Mouse (Mus musculus): ENCODE results near the gene Dnajc3. TPM values are rescaled to one million over a fixed set of nuclear protein-coding genes. Genes with fewer than 3 reads are reported as not detected.

Dnajc3 gene
- polyA plus RNA-seq, 1 experiment from 2014 or later: 52.3 TPM

GRCm38 (mm10) chr14:118942076-118942475 is 4.3 kb downstream of the Dnajc3 start:
- Histone ChIP-seq H3K27me3 (ENCODE audit: insufficient read depth, low read length) (no peaks in the 10 kb centered on the region), H3K9ac (replicated peaks; ENCODE audit: low read length) (0 out of 2 replicates have a peak overlapping the region, but pooled peaks have one; percentile 38), H3K36me3 (ENCODE audit: insufficient read depth, low read length) (no peaks in the 10 kb centered on the region), H3K27ac (ENCODE audit: low read length) (0 out of 2 replicates have a peak overlapping the region, but pooled peaks have one; percentile 4), H3K4me2 (replicated peaks; ENCODE audit: low read depth, low read length) (no peak overlapping the region), H3K4me1 (ENCODE audit: insufficient read depth, low read length) (peaks cover 21% of the 10 kb centered on the region), H3K4me3 (ENCODE audit: low read length) (no peak overlapping the region), H3K9me3 (ENCODE audit: low read length) (no peaks in the 10 kb centered on the region)
- ATAC-seq (ENCODE audit: low FRiP score, low TSS enrichment): no peak
- 58% methylated on average over 12 of the region's 12 CpGs for WGBS

GRCm38 (mm10) chr14:118944702-118945101 is 6.9 kb downstream of the Dnajc3 start:
- no peak overlapping the region for H3K4me2 ChIP-seq (replicated peaks; ENCODE audit: low read depth, low read length)
- ATAC-seq (ENCODE audit: low FRiP score, low TSS enrichment): no peak
- no peak overlapping the region for H3K4me3 ChIP-seq (ENCODE audit: low read length)
- H3K27ac ChIP-seq (ENCODE audit: low read length): no peak overlapping the region
- WGBS: 71% methylated on average over 2 of the region's 2 CpGs
- no peaks in the 10 kb centered on the region for H3K9me3 ChIP-seq (ENCODE audit: low read length)
- no peaks in the 10 kb centered on the region for H3K36me3 ChIP-seq (ENCODE audit: insufficient read depth, low read length)
- H3K27me3 ChIP-seq (ENCODE audit: insufficient read depth, low read length): no peaks in the 10 kb centered on the region
- H3K4me1 ChIP-seq (ENCODE audit: insufficient read depth, low read length): peaks cover 8% of the 10 kb centered on the region; the same call in 1 of the 2 replicates
- H3K9ac ChIP-seq (replicated peaks; ENCODE audit: low read length): no peak overlapping the region

- H3K4me2 ChIP-seq (replicated peaks; ENCODE audit: low read depth, low read length): no peak overlapping the region
- no peaks in the 10 kb centered on the region for H3K4me1 ChIP-seq (ENCODE audit: insufficient read depth, low read length)
- ATAC-seq (ENCODE audit: low FRiP score, low TSS enrichment): no peak
- no peak overlapping the region for H3K4me3 ChIP-seq (ENCODE audit: low read length)
- no peaks in the 10 kb centered on the region for H3K9me3 ChIP-seq (ENCODE audit: low read length)
- H3K27ac ChIP-seq (ENCODE audit: low read length): no peak overlapping the region
- no peaks in the 10 kb centered on the region for H3K27me3 ChIP-seq (ENCODE audit: insufficient read depth, low read length)
- 87% methylated on average over 1 of the region's 1 CpGs for WGBS
- peaks cover 5% of the 10 kb centered on the region for H3K36me3 ChIP-seq (ENCODE audit: insufficient read depth, low read length)
- H3K9ac ChIP-seq (replicated peaks; ENCODE audit: low read length): no peak overlapping the region
Observed at GRCm38 (mm10) chr14:118948841-118949240, 11.1 kb downstream of the Dnajc3 start.

- Histone ChIP-seq H3K9ac (replicated peaks; ENCODE audit: low read length) (no peak overlapping the region), H3K4me1 (ENCODE audit: insufficient read depth, low read length) (no peaks in the 10 kb centered on the region), H3K4me2 (replicated peaks; ENCODE audit: low read depth, low read length) (no peak overlapping the region), H3K4me3 (ENCODE audit: low read length) (no peak overlapping the region), H3K27me3 (ENCODE audit: insufficient read depth, low read length) (no peaks in the 10 kb centered on the region), H3K36me3 (ENCODE audit: insufficient read depth, low read length) (peaks cover 19% of the 10 kb centered on the region), H3K9me3 (ENCODE audit: low read length) (no peaks in the 10 kb centered on the region), H3K27ac (ENCODE audit: low read length) (no peak overlapping the region)
- WGBS: 93% methylated on average over 9 of the region's 9 CpGs
- ATAC-seq (ENCODE audit: low FRiP score, low TSS enrichment): no peak
Observed at GRCm38 (mm10) chr14:118951912-118952583, 14.3 kb downstream of the Dnajc3 start.

- Histone ChIP-seq H3K4me1 (ENCODE audit: insufficient read depth, low read length) (no peaks in the 10 kb centered on the region), H3K36me3 (ENCODE audit: insufficient read depth, low read length) (peaks cover 50% of the 10 kb centered on the region), H3K27ac (ENCODE audit: low read length) (no peak overlapping the region), H3K4me3 (ENCODE audit: low read length) (no peak overlapping the region), H3K4me2 (replicated peaks; ENCODE audit: low read depth, low read length) (no peak overlapping the region), H3K27me3 (ENCODE audit: insufficient read depth, low read length) (no peaks in the 10 kb centered on the region), H3K9ac (replicated peaks; ENCODE audit: low read length) (no peak overlapping the region), H3K9me3 (ENCODE audit: low read length) (no peaks in the 10 kb centered on the region)
- 91% methylated on average over 3 of the region's 3 CpGs for WGBS
- no peak for ATAC-seq (ENCODE audit: low FRiP score, low TSS enrichment)
Observed at GRCm38 (mm10) chr14:118958010-118958409, 20.2 kb downstream of the Dnajc3 start.

- Histone ChIP-seq H3K27ac (ENCODE audit: low read length) (no peak overlapping the region), H3K27me3 (ENCODE audit: insufficient read depth, low read length) (no peaks in the 10 kb centered on the region), H3K4me2 (replicated peaks; ENCODE audit: low read depth, low read length) (no peak overlapping the region), H3K9ac (replicated peaks; ENCODE audit: low read length) (no peak overlapping the region), H3K4me1 (ENCODE audit: insufficient read depth, low read length) (no peaks in the 10 kb centered on the region), H3K4me3 (ENCODE audit: low read length) (no peak overlapping the region), H3K9me3 (ENCODE audit: low read length) (no peaks in the 10 kb centered on the region), H3K36me3 (ENCODE audit: insufficient read depth, low read length) (peaks cover 35% of the 10 kb centered on the region)
- ATAC-seq (ENCODE audit: low FRiP score, low TSS enrichment): no peak
- WGBS: 90% methylated on average over 4 of the region's 4 CpGs
Observed at GRCm38 (mm10) chr14:118965356-118966000, 27.7 kb downstream of the Dnajc3 start.

GRCm38 (mm10) chr14:118967646-118968045 is 29.9 kb downstream of the Dnajc3 start:
- Histone ChIP-seq H3K4me1 (ENCODE audit: insufficient read depth, low read length) (no peaks in the 10 kb centered on the region), H3K36me3 (ENCODE audit: insufficient read depth, low read length) (peaks cover 39% of the 10 kb centered on the region)
- ATAC-seq (ENCODE audit: low FRiP score, low TSS enrichment): no peak

GRCm38 (mm10) chr14:118972268-118972667 is 34.5 kb downstream of the Dnajc3 start:
- Histone ChIP-seq H3K4me1 (ENCODE audit: insufficient read depth, low read length) (no peaks in the 10 kb centered on the region), H3K36me3 (ENCODE audit: insufficient read depth, low read length) (peaks cover 58% of the 10 kb centered on the region), H3K4me3 (ENCODE audit: low read length) (no peak overlapping the region), H3K4me2 (replicated peaks; ENCODE audit: low read depth, low read length) (no peak overlapping the region), H3K9ac (replicated peaks; ENCODE audit: low read length) (no peak overlapping the region), H3K9me3 (ENCODE audit: low read length) (no peaks in the 10 kb centered on the region), H3K27ac (ENCODE audit: low read length) (no peak overlapping the region), H3K27me3 (ENCODE audit: insufficient read depth, low read length) (no peaks in the 10 kb centered on the region)
- 88% methylated on average over 6 of the region's 6 CpGs for whole genome bisulfite sequencing
- no peak for ATAC-seq (ENCODE audit: low FRiP score, low TSS enrichment)

More at GRCm38 (mm10) chr14:118967646-118968045, 29.9 kb downstream of the Dnajc3 start:
- no peak overlapping the region for H3K9ac ChIP-seq (replicated peaks; ENCODE audit: low read length)
- H3K27ac ChIP-seq (ENCODE audit: low read length): no peak overlapping the region
- H3K4me2 ChIP-seq (replicated peaks; ENCODE audit: low read depth, low read length): no peak overlapping the region
- 86% methylated on average over 7 of the region's 7 CpGs for WGBS
- H3K9me3 ChIP-seq (ENCODE audit: low read length): no peaks in the 10 kb centered on the region
- no peak overlapping the region for H3K4me3 ChIP-seq (ENCODE audit: low read length)
- H3K27me3 ChIP-seq (ENCODE audit: insufficient read depth, low read length): no peaks in the 10 kb centered on the region

GRCm38 (mm10) chr14:118977136-118977816 is 39.5 kb downstream of the Dnajc3 start:
- Histone ChIP-seq H3K27ac (ENCODE audit: low read length) (no peak overlapping the region), H3K27me3 (ENCODE audit: insufficient read depth, low read length) (no peaks in the 10 kb centered on the region), H3K4me3 (ENCODE audit: low read length) (no peak overlapping the region), H3K4me2 (replicated peaks; ENCODE audit: low read depth, low read length) (no peak overlapping the region), H3K9ac (replicated peaks; ENCODE audit: low read length) (no peak overlapping the region), H3K4me1 (ENCODE audit: insufficient read depth, low read length) (no peaks in the 10 kb centered on the region), H3K9me3 (ENCODE audit: low read length) (no peaks in the 10 kb centered on the region), H3K36me3 (ENCODE audit: insufficient read depth, low read length) (peaks cover 49% of the 10 kb centered on the region)
- WGBS: 72% methylated on average over 8 of the region's 8 CpGs
- no peak for ATAC-seq (ENCODE audit: low FRiP score, low TSS enrichment)
